Mouse (Mus musculus) Muller cell, postnatal 12 days (primary cell): ENCODE measurements at regions not wholly inside any gene's neighbourhood (a gene's known extent, or its start where the extent isn't known, plus 50 kb on each side); places are given as distances from the start of the nearest gene placed in this dataset.

Experiments used
- DNase-seq: peaks from one replicate; pipeline ENCODE4 v3.0.0-alpha.2; 2015; ENCODE audit errors: inconsistent ontology term

- DNase-seq: no peak
Measured at GRCm38 (mm10) chr11:104038271-104038800, 71.8 kb downstream of the Arf2 start.

DNA sequence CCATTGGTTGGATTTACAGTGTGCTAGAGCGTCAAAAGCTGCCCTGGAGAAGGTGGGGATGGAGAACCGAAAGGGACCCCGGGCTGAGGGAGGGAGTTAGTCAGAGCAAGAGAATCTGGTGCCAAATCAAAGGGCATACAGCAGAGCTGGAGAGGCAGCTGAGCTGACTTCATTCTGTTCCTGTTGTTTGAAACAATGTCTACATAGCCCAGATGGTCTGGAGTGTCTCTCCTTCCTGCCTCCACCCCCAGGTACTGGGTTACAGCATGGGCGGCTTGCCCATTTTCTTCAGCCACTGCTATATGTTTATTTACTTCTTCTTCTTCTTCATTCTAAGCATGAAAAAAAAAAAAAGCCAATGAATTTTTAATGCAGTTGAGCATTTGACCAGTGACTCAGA lies 78.7 kb downstream of the Arf2 start:
- no peak for DNase-seq

- no peak for DNase-seq
Measured at GRCm38 (mm10) chr11:104051986-104052385, 80.7 kb upstream of the Crhr1 start.

DNA sequence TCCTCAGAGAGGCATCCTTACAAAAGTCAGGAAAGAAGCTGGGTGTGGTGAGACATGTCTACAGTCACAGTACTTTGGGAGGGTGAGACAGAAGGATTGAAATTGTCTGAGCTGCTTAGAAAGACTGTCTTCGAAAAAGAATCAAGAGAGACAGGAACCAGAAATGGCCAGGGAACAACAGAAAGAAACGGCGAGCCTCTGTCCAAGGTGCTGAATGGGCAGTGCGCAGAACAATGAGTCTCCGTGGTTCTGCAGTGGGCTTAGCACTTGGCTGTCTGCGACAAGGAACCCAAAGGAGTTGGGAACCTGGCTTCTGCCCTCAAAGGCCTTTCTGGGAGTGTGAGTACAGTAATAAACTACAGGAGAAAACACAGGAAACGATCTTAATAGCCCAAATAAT lies 79.4 kb upstream of the Crhr1 start:
- peak; percentile 19 for DNase-seq

GRCm38 (mm10) chr11:104055941-104056340 lies 76.7 kb upstream of the Crhr1 start:
- no peak for DNase-seq

GRCm38 (mm10) chr11:104057046-104057445 lies 75.6 kb upstream of the Crhr1 start:
- no peak for DNase-seq

GRCm38 (mm10) chr11:104058600-104058999 lies 74.1 kb upstream of the Crhr1 start:
- DNase-seq: no peak

DNA sequence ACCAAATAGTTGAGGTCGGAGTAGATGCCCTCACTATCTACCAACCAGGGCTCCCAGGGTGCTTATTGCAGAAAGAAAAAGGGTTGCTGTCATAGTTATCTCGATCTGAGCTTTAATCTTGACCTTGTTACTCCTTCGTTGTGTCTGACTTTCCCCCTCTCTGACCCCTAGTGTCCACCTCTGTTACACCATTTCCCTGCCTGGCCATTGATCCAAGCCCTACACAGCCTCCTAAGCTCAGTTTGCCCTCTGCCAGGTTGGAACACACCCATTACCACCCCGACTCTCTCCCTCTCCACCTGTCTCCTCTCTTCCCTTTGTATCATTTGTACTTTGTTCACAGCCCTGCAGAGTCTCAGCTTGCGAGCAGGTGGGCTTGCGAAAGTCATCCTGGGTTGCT lies 73.6 kb upstream of the Crhr1 start:
- no peak for DNase-seq

DNA sequence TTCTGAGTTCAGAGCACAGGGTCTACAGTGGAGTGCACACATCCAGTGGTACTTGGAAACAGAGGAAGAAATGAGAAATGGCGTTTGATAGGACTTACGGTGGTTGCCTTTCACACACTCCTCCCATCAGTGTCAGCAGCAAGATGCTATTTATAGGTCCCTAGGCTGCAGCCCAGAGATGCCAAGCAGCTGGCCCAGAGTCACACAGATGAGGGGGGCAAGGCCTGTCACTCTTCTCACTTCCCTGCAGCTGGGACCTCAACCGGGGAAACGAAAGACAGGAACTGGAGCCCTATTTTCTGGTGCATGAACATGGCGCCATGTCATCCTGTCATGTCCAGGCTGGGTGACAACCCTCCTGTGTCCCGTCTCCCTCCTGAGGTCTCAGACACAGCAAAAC lies 71.3 kb upstream of the Crhr1 start:
- no peak for DNase-seq

GRCm38 (mm10) chr11:104065181-104065580 lies 67.5 kb upstream of the Crhr1 start:
- DNase-seq: no peak

DNA sequence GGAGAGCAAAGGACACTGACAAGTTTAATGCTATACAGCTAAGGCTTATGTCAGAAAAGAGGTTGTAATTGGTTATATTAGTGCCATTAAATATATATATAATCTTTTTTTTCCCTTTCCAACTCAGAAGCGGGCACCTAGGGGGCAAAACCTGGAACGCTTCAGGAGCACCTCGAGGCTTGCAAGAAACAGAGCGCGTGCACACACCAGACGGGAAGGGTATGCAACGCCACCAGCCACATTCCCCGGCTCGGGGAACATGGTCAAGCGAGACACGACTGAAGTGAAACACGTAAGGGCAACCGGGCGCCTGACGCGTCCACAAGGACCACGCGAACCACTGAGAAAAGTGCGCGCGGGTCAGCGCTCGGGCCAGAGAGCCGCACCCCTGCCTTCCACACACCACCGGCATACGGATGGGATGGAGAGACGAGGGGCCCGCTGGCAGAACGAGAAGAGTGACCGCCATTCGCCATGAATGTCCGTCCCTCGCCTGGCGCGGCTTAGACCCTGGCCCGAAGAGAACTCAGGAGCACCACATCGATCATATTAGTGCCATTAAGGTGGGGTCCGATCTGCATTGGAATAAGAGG lies 60.0 kb upstream of the Crhr1 start:
- DNase-seq: no peak

DNA sequence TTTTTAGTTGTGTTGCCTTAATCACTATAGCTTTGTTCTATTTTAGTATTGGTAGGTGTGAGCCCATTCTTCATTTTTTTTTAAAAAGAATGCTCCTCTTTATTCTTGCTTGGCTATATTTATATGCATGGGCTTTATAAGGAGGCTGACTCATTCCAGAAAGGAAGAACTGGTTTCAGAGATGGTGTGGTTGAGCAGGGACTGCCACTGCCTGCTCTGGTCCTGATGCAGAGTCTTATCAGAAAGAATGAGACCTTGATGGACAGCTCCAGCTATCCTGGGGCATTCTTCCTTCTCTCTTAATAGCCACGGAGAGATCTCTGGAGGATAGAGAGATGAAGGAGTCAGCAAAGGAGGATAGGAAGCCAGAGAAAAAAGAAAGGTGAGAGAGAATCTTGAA lies 57.9 kb upstream of the Crhr1 start:
- DNase-seq: no peak

DNA sequence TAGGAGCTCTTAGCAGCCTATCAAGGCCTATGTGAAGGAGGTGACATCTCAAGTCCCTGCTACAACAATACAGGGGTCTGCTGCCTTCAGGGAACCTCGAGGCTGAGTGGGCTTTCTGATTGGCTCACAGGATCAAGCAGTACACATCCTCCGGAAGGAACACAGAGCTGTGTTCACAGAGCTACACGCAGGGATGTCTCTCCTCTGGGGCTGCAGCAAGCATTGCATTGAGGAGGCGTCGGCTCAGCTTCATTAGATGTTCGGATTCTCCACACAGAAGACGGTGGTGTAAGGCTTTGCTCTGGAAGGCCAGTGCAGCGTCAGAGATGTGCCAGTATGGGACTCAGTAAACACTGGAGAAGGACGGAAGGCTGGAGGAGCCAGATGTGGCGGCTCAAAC lies 57.3 kb upstream of the Crhr1 start:
- DNase-seq: no peak

GRCm38 (mm10) chr11:104082083-104082482 lies 50.6 kb upstream of the Crhr1 start:
- DNase-seq: no peak
